Mouse (Mus musculus): ENCODE results near the gene Tubgcp3. TPM values are rescaled to one million over a fixed set of nuclear protein-coding genes. Genes with fewer than 3 reads are reported as not detected.

Gene Tubgcp3
- total RNA-seq (2023) = 61.7 TPM

DNA sequence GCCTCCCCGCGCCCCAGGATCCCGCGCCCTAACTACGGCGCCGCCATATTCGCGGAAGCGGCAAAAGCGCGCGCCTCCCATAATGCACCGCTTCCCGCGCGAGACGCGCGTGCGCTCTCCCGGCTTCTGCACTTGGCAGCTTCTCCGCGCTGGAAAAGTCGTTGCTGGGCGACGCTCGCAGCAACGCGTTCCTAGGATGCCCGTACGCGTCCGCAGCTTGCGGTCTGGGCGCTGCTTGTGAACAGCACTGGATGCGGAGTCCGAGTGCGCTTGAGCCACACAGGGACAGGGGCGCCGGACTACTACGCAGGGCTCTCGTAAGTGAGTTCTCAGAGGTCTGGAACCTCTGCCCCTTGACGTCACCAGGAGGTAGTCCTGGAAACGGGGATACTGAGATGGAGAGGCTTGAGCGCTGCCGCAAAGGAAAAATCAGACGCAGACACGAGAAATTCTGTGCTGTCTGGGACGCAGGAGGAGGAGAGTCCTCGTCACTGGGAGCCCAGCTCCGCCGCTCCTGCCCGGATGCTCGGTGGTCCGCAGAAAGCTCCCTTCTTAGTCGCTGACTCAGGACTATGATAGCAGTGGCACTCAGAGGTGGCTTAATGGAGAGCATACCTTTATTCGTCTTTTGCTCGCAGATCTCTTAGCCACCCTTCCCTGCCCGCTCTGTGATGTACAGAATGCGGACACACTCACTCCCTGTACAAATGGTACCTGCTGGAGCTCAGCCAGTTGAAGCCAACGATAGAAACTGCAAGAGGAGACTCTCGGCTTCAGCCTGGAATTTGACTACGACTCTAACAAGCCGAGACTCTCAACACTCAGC lies at the start of gene Tubgcp3:
Tubgcp3 (minus strand) TSS at position 193 of the 826 bp plus-strand sequence.

GRCm38 (mm10) chr8:12572814-12573534 lies 99.1 kb downstream of the Tubgcp3 start, which contains the start of gene Spaca7:
Gene Spaca7 (plus strand): TSS chr8:12573029.

Other genes with a start within 250 kb of the Tubgcp3 start
- gene Spaca7, start 99.2 kb downstream of the Tubgcp3 start, total RNA-seq (2023) = not detected
- gene Atp11a, start 84.8 kb upstream of the Tubgcp3 start, total RNA-seq (2023) = 49.0 TPM
- gene Mcf2l, start 201.6 kb upstream of the Tubgcp3 start, total RNA-seq (2023) = 0.38 TPM

Data from CD4-positive naive resting alpha-beta T cell, adult 57 days (primary cell).